Mouse (Mus musculus) left cerebral cortex, adult 2 months (tissue): Measurements from ENCODE around the gene Fscn2. TPM values are rescaled to one million over a fixed set of nuclear protein-coding genes. Genes with fewer than 3 reads are reported as not detected.
A peak's percentile ranks its signal among the peaks of the same experiment; 100 is the strongest.
"Not testable (repeated sequence)": the region's sequence is repeated elsewhere in the genome, so short reads cannot be mapped to it uniquely, and the experiment has no call there.

Source experiments
- DNase-seq, 2 experiments: peaks; one replicate each; pipeline ENCODE4 v3.0.0; 2021 to 2022; ENCODE audit warnings: low spot score in 2 of 2, mixed read lengths in 1 of 2; ENCODE audit errors: extremely low spot score in 1 of 2
- H3K27ac ChIP-seq: fragments of 200-600 bp; 2 replicates; pipeline ENCODE4 v1.8.1; 2022
- H3K4me3 ChIP-seq: fragments of 200-600 bp; 2 replicates; pipeline ENCODE4 v1.8.1; 2022
- CTCF ChIP-seq: fragments of 200-600 bp; IDR thresholded peaks from 2 replicates; pipeline ENCODE4 v1.8.1; 2022; ENCODE audit warnings: antibody characterized with exemption, mild to moderate bottlenecking, moderate library complexity
- intact Hi-C: fragments of 180-260 bp; cut with DNase I; formaldehyde crosslinking; loops from one replicate; pipeline ENCODE4 v1.15.1; 2025
- total RNA-seq, 2 experiments: library from RNA; stranded (reverse); gene quantifications; 2 replicates each; pipeline ENCODE4 v1.2.3; 2021

Fscn2 gene
- total RNA-seq, 2 experiments from 2014 or later, result 0.25 TPM; not detected in 1

GRCm38 (mm10) chr11:120335431-120336021 is 25.8 kb upstream of the Fscn2 start:
- Histone ChIP-seq H3K27ac (no peak overlapping the region), H3K4me3 (no peak overlapping the region)
- DNase-seq, result no peak
- intact Hi-C loops, result no loop called here
- TF ChIP-seq CTCF, result no peak

- intact Hi-C loops, result no loop called here
- TF ChIP-seq CTCF, result no peak
- no peak for DNase-seq
- Histone ChIP-seq H3K4me3 (no peak overlapping the region), H3K27ac (no peak overlapping the region)
Observed at GRCm38 (mm10) chr11:120337447-120337846, 23.9 kb upstream of the Fscn2 start.

DNA sequence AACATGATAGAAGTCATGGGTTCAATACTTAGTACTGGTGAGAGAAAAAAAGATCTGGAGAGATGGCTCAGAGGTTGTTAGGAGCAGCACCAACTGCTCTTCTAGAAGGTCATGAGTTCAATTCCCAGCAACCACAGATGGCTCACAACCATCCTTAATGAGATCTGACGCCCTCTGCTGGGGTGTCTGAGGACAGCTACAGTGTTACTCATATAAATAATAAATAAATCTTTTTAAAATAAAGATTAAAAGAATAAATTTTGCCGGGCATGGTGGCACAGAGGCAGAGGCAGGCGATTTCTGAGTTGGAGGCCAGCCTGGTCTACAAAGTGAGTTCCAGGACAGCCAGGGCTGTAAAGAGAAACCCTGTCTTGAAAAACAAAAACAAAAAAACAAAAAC is 22.5 kb upstream of the Fscn2 start:
- Histone ChIP-seq H3K4me3 (no peak overlapping the region), H3K27ac (no peak overlapping the region)
- intact Hi-C loops, result no loop called here
- no peak; the same call in 1 of the 2 replicates for TF ChIP-seq CTCF
- DNase-seq, result no peak

- Histone ChIP-seq H3K4me3 (no peak overlapping the region), H3K27ac (no peak overlapping the region)
- intact Hi-C loops, result no loop called here
- no peak for DNase-seq
- TF ChIP-seq CTCF, result no peak
Observed at GRCm38 (mm10) chr11:120339978-120340513, 21.3 kb upstream of the Fscn2 start.

DNA sequence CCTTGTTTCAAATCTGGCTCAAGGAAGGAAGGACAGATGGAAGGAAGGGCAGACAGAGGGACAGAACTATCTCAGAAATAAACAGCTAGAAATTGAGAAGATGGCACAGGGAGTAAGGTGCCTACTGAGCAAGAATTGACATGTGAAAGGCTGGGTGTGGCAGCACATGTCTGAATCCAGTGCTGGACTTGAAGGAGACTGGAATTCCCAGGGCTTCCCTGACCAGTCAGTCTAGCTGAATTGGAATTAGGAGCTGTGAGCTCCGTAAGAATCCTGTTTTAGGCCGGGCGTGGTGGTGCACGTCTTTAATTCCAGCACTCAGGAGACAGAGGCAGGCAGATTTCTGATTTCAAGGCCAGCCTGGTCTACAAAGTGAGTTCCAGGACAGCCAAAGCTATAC is 19.7 kb upstream of the Fscn2 start:
- H3K27ac ChIP-seq, result no peak overlapping the region
- no peak for DNase-seq
- TF ChIP-seq CTCF, result no peak
- no peak overlapping the region for H3K4me3 ChIP-seq
- intact Hi-C loops, result no loop called here

GRCm38 (mm10) chr11:120342656-120343160 is 18.6 kb upstream of the Fscn2 start:
- TF ChIP-seq CTCF, result no peak
- intact Hi-C loops, result no loop called here
- H3K27ac ChIP-seq, result no peak overlapping the region
- no peak for DNase-seq
- H3K4me3 ChIP-seq, result no peak overlapping the region

- TF ChIP-seq CTCF, result no peak
- no peak for DNase-seq
- Histone ChIP-seq H3K4me3 (no peak overlapping the region), H3K27ac (no peak overlapping the region)
- intact Hi-C loops, result no loop called here
Observed at GRCm38 (mm10) chr11:120343519-120344309, 17.6 kb upstream of the Fscn2 start.

DNA sequence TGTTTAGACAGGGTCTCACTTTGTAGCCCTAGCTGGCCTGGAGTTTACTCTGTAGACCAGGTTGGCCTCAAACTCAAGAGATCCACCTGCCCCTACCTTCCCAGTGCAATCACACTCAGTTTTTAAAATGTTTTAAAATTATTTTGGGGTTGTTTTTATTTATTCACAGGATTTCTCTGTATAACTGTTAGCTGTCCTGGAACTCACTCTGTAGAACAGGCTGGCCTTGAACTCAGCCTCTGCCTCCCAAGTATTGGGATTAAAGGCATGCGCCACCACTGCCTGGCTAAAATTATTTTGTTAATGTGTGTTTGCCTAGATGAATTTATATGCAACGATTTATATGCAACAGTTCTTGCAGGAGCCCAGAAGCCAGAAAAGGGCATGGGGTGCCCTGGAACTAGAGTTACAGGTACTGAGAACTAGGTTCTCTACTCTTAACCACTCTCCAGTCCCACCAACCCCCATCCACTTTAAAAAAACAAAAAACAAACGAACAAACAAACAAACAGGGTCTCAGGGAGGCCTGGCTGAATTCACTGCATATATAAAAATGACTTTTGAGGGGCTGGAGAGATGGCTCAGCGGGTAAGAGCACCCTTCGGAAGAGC is 16.9 kb upstream of the Fscn2 start:
- intact Hi-C loops, result no loop called here
- no peak overlapping the region for H3K4me3 ChIP-seq
- no peak for TF ChIP-seq CTCF
- no peak for DNase-seq
- H3K27ac ChIP-seq, result no peak overlapping the region

- H3K27ac ChIP-seq, result no peak overlapping the region
- intact Hi-C loops, result loop anchor here (5.0 kb wide), 2 partner anchors 33 to 108 kb away; no protein-coding TSS in a partner anchor
- peak overlapping the region; percentile 28; the same call in 1 of the 2 replicates for H3K4me3 ChIP-seq
- peak in 1 of 2 experiments; percentile 7 for DNase-seq
- no peak; the same call in 1 of the 2 replicates for TF ChIP-seq CTCF
Observed at GRCm38 (mm10) chr11:120345067-120345681, 16.2 kb upstream of the Fscn2 start.

GRCm38 (mm10) chr11:120346383-120347034 is 14.8 kb upstream of the Fscn2 start:
- intact Hi-C loops, result loop anchor here (5.0 kb wide), 2 partner anchors 34 to 109 kb away; no protein-coding TSS in a partner anchor
- H3K27ac ChIP-seq, result not testable (repeated sequence)
- H3K4me3 ChIP-seq, result peak overlapping the region; percentile 40
- DNase-seq, result peak in 1 of 2 experiments; percentile 11

GRCm38 (mm10) chr11:120347301-120347700 is 14.0 kb upstream of the Fscn2 start:
- intact Hi-C loops, result loop anchor here (5.0 kb wide), 2 partner anchors 35 to 110 kb away; no protein-coding TSS in a partner anchor
- peak in 1 of 2 experiments; percentile 10 for DNase-seq

More at GRCm38 (mm10) chr11:120347301-120347700, 14.0 kb upstream of the Fscn2 start:
- H3K27ac ChIP-seq, result peak overlapping the region; percentile 60; the same call in 1 of the 2 replicates
- H3K4me3 ChIP-seq, result peak overlapping the region; percentile 98
- no peak for TF ChIP-seq CTCF
